Mouse (Mus musculus): ENCODE data around the gene Itk.
A peak's percentile ranks its signal among the peaks of the same experiment; 100 is the strongest.

The Itk gene

GRCm38 (mm10) chr11:46349681-46350410, 39.5 kb downstream of the Itk start:
- no peak for DNase-seq

- no peak for DNase-seq
These were observed 40.9 kb downstream of the Itk start for GRCm38 (mm10) chr11:46348416-46348815.

DNA sequence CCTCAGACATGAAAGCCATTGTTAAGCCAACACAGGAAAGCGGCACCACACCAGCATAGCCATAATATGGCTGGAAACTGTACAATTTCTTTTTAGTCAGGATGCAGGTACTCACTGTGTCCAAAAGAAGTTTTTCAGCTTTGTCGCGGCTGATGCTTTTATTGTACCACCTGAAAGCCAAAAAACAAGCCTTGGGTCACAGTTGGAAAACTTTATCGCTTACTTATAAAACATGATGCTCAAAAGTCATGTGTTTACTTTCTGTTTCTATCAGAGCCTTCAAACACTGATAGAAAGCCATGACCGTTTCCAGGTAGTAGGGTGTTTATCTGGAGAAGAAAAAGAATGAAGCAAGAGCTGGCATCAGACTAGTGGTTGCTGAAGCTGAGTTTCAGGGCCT, 41.6 kb downstream of the Itk start:
- no peak for DNase-seq

DNA sequence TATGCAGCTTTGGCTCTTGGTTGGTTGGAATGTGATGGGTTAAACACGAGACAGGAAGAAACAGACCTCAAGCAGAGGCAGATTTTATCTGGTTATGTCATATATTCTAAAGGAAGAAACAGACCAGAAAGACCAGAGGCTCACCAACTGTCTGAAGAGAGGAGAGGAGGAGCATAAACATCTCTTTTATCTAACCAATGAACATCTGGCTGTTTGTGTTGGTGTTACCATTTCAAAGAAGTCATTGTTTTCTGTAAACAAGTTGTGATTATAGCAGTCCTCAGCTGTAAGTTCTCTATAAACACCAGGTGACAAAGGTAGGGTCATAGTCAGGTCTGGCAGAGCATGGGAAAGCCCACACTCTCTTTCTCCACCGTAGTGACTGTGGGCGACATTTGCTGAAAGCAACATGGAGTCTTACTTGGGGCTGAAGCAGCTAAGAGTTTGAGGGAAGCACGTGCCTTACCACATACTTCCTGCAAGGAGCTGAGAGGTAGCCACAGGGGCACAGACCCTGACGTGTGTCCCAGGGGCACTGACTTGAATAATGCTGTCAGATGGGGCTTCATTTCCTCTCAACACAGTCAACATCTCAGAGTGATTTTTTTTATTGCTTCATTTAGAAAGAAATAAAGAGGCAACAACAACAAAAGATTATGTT, 45.3 kb downstream of the Itk start:
- DNase-seq, result no peak

GRCm38 (mm10) chr11:46341960-46342359, 47.4 kb downstream of the Itk start:
- DNase-seq, result no peak

GRCm38 (mm10) chr11:46336020-46336419, 53.3 kb downstream of the Itk start:
- no peak for DNase-seq

GRCm38 (mm10) chr11:46332217-46332616, 57.1 kb downstream of the Itk start:
- no peak for DNase-seq

DNA sequence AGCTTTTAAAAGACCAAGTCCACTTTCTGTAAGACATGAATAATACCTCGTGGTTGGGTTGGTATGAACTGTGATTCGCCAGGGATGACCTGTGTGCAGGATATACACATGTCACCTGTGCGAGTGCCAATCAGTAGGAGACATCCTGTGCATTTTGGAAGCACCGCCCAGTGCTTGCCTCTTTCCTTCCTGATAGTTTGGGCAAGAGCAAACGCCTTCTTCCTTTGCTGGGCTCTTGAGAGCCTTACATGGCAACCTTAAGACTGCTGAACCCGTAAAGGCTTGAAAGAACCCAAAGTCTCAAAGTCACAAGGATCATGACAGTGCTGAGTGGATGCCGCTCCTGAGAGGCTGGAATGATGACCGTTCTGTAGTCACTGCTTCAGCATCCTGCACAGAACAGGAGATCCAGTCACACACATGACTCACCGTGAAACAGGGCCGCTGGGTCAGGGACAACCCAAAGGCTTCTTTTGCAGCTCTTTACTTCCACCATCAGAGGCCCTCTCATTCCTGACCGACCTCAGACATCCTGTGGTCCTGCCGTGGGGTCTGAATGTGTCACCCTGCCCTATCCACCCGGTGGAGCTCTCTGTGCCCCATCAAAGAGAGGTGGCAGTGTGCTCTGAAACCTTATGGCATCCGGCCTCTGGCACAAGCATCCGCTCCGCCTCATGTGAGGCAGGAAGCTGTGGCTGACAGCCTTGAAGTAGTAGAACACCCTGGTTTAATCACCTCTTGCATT, 62.9 kb downstream of the Itk start:
- DNase-seq, result no peak

DNA sequence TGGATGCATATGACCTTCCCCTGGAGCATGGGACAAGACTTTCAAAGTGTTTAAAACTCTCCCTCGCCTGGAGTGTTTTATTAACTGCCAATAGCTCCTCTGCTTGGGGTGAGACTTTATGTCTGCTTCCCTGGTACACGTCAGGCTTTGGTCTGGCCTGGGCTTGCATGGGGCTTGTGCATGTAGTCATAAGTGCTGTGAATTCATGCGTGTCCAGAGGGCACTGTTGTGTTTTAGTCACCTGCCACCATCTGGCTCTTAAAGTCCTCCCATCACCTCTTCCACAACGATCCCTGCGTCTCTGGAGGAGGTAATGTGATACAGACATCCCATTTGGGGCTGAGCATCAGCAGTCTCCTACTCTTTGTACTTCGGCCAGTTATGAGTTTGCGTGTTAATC, 67.8 kb downstream of the Itk start:
- DNase-seq, result no peak

GRCm38 (mm10) chr11:46314534-46314933, 74.8 kb downstream of the Itk start:
- DNase-seq, result no peak

- no peak for DNase-seq
These were observed 75.5 kb downstream of the Itk start for GRCm38 (mm10) chr11:46313851-46314250.

DNA sequence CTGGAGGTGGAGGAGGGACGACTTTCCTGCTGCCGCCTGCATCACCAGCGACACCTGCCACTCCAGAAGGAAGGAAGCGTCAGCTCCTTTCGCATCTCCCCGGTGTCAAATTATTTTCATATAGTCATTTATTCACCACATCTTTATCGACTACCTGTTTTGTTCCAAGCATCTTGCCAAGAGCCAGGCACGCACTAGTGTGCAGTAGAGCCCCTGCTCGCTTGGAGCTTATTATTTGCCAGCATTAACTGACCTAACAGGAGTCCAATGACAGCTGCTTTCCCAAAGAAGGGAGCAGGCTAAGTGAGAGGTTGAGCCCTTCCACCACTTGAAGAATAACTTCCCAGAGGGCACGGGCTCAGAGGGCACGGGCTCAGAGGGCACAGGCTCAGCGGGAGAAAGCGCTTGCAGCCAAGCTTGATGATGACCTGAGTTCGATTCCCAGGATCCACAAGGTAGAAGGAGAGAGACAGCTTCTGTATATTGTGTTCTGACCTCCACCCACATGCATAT, 76.7 kb downstream of the Itk start, which contains the start of gene Cyfip2:
Gene Cyfip2 (minus strand): TSS at position 337 of the 513 bp plus-strand sequence.
- peak; percentile 70 for DNase-seq

DNA sequence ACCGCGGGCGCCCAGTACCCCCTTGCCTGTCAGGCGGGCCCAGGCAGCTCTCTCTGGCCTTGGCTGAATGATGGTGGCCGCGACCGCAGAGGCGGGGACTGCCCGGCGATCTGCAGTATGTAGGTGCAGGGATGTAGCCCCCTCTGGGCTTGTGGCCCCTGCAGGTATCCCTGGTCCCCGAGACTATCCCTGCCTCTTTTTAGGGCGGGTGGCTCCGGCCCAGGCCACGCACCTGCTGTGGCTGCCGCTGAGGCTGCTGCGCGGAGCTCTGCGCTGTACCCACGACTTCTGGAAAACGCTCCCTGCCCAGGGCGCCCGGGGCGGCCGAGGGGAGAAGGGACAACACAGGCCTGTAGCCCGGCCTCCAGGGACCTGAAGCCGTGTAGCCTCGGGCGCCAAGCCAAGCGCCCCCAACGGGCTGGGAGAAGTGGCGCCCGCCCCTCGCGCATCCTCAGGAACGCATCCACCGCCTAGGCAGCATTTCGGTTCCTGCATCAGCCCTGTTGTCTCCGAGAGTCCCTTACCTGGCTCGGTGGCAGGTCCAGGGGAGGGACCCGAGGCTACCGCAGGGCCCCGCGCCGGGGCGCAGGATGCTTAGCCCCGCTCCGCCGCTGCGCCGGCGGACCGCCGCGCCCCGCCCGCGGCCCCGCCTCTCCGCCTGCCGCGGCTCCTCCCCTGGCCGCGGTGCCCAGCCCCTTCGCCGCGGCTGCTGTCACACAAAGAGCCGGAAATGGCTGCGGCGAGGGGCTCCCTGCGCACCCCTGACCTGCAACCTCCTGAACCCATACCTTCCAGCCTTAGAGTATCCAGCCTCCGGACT, 77.4 kb downstream of the Itk start:
- peak; percentile 81 for DNase-seq

GRCm38 (mm10) chr11:46311181-46311702, 78.1 kb downstream of the Itk start:
- DNase-seq, result peak; percentile 25

DNA sequence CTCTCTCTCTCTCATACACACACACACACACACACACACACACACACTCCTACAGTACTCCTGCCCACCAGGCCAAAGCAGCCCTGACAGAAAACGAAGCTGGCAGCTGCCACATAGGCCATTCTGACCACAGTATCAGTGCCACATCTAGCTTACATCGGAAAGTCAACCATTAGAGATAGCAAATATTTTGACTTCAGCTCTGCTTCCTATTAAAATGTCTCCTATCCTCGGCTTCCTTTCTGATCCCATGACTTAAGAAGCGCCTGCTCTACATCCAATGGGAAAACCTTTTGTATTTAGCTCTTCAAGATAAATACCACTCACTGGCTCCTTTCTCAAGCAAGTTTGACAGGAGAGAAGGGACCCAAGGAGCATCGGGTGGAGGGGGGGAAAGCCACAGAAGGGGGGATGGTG, 78.7 kb downstream of the Itk start:
- DNase-seq, result peak; percentile 58

GRCm38 (mm10) chr11:46309808-46310555, 79.3 kb downstream of the Itk start:
- DNase-seq, result peak; percentile 84

- DNase-seq, result no peak
These were observed 80.1 kb downstream of the Itk start for GRCm38 (mm10) chr11:46309111-46309741.

DNA sequence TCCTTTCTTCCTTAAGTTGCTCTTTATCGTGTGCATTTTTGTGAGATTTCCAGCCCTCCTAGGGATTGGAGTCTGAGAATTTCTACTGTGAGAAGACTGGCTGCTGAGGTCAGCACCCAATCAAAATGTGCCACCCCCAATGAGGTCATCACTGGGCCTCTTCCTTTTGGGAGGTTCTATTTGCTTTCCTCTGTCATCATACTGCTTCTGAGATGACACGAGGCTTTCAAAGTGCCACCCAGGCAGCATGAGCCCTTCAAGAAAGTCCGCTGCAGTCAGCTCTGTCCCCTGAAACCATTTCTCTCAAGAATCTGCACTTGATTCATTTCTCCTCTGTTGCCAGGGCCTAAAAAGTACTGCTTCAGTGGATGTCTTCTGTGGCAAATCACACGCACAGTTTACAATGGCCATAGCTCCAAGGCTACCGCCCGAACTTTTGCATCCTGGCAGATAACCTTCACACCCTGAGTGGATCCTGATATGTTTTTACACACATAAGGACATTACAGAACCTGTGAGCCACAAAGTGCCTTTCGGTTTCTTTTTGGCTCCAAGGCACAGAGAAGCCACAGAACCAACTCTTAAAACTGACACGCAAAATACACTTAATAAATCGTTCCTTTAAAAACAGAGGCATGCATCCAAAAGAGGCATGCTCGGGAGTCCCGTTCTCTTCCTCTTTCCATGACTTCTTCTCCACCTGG, 80.9 kb downstream of the Itk start:
- DNase-seq, result no peak

DNA sequence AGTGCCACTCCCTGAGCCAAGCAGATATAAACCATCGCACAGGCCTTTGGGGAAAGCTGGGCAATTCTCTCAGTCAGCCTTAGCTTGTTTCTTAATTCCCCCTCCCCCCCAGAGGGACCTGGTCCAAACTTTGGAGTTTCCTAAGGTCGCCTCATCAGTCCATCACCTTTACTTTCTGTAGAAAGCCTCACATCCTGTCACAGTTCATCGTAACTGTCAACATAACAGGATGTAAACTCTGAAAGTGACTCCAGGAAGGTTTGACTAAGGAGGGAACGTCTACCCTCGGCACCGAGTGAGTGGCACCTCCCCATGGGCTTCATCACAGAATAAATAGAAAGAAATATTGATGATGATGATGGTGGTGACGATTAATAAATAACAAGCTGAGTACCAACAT, 81.5 kb downstream of the Itk start:
- DNase-seq, result no peak

- no peak for DNase-seq
These were observed 82.5 kb downstream of the Itk start for GRCm38 (mm10) chr11:46306776-46307175.

All from retina, postnatal 1 day (tissue).